In genomic region chr1:165682056-165682853, GRCm38 (mm10) we compare ENCODE assay signal across 12 mouse cellular contexts. TPM values are rescaled to one million over a fixed set of nuclear protein-coding genes. Genes with fewer than 3 reads are reported as not detected.
A peak's percentile ranks its signal among the peaks of the same experiment; 100 is the strongest.
DNase-seq lines count a peak whose midpoint lies in the region; ATAC-seq and TF ChIP-seq lines count a peak whose summit lies in the region.
"Had no signal": no experiment of that assay in that cellular context is flagged by ENCODE, and none has a peak within 500 bp of the region (broad histone marks: within the 10 kb centered on the region; RNA-seq: fewer than 3 reads in every experiment).

No protein-coding gene starts in this region.

- 59% methylated on average over 18 of the region's 18 CpGs for WGBS in lung, embryonic 16.5 days
- 37% methylated on average over 18 of the region's 18 CpGs for WGBS in lung, adult 2 months
- 37% methylated on average over 17 of the region's 18 CpGs for WGBS in macrophage (ENCODE audit: missing documents)
- WGBS in intestine, embryonic 16.5 days = 69% methylated on average over 18 of the region's 18 CpGs

- no peak overlapping the region for H3K9ac ChIP-seq in lung, embryonic 16.5 days (ENCODE audit: low read length)
- no peak overlapping the region for H3K9ac ChIP-seq in intestine, embryonic 16.5 days (ENCODE audit: low read depth, low read length)
- H3K9ac ChIP-seq: neural tube, embryonic 12.5 days had no signal

- no peak for TF ChIP-seq CTCF in lung, adult 2 months (IDR thresholded peaks at IDR 0.05; ENCODE audit: insufficient read depth, low read length)

- no peaks in the 10 kb centered on the region for H3K36me3 ChIP-seq in lung, embryonic 16.5 days (ENCODE audit: control insufficient read depth, insufficient read depth, low read length)
- no peaks in the 10 kb centered on the region for H3K36me3 ChIP-seq in macrophage (ENCODE audit: inconsistent target)
- no peaks in the 10 kb centered on the region for H3K36me3 ChIP-seq in intestine, embryonic 16.5 days (ENCODE audit: control insufficient read depth, insufficient read depth, low read length)
- H3K36me3 ChIP-seq: neural tube, embryonic 12.5 days had no signal

- TF ChIP-seq POLR2A in lung, adult 2 months (IDR thresholded peaks at IDR 0.05; ENCODE audit: borderline replicate concordance, extremely low read depth, low read depth, low read length) = no peak

- no peak overlapping the region for H3K4me2 ChIP-seq in lung, embryonic 16.5 days (ENCODE audit: low read depth, low read length)
- H3K4me2 ChIP-seq in intestine, embryonic 16.5 days (ENCODE audit: low read depth, low read length) = no peak overlapping the region
- H3K4me2 ChIP-seq: midbrain, embryonic 11.5 days; neural tube, embryonic 12.5 days had no signal

- DNase-seq in heart, adult 18-20 months = peak; percentile 51 to 57
- DNase-seq in heart, postnatal 36 days = no peak
- DNase-seq in lung, adult 2 months = no peak
- peak; percentile 60 for DNase-seq in induced T-regulatory cell, adult 2 months (ENCODE audit: low read depth)
- DNase-seq in left cerebral cortex, postnatal 4 days = no peak
- DNase-seq: gastrocnemius, postnatal 10 days had no signal

- no peaks in the 10 kb centered on the region for H3K27me3 ChIP-seq in lung, embryonic 16.5 days (ENCODE audit: control insufficient read depth, insufficient read depth, low read depth, low read length)
- H3K27me3 ChIP-seq in intestine, embryonic 16.5 days (replicated peaks; ENCODE audit: control insufficient read depth, insufficient read depth, low read length) = no peaks in the 10 kb centered on the region
- H3K27me3 ChIP-seq: neural tube, embryonic 12.5 days had no signal

- no peak for ATAC-seq in lung, embryonic 16.5 days (ENCODE audit: low read depth)
- no peak for ATAC-seq in intestine, embryonic 16.5 days
- ATAC-seq: Patski had no signal

- intact Hi-C loops in heart, postnatal 36 days (cut with DNase I) = no loop called here
- intact Hi-C loops in left cerebral cortex, postnatal 4 days (cut with DNase I) = no loop called here

- H3K9me3 ChIP-seq in lung, embryonic 16.5 days (ENCODE audit: control insufficient read depth, low read length) = no peaks in the 10 kb centered on the region
- H3K9me3 ChIP-seq in intestine, embryonic 16.5 days (ENCODE audit: control insufficient read depth, low read length) = no peaks in the 10 kb centered on the region
- H3K9me3 ChIP-seq: neural tube, embryonic 12.5 days had no signal

- H3K4me1 ChIP-seq in lung, embryonic 16.5 days (replicated peaks; ENCODE audit: control insufficient read depth, insufficient read depth, low read length) = peaks cover 25% of the 10 kb centered on the region
- peaks cover 34% of the 10 kb centered on the region for H3K4me1 ChIP-seq in lung, adult 2 months (ENCODE audit: control insufficient read depth, insufficient read depth, low read length)
- peaks cover 9% of the 10 kb centered on the region; the same call in 1 of the 2 replicates for H3K4me1 ChIP-seq in intestine, embryonic 16.5 days (ENCODE audit: control insufficient read depth, insufficient read depth, low read length)
- H3K4me1 ChIP-seq: neural tube, embryonic 12.5 days had no signal

- H3K79me2 ChIP-seq in macrophage (ENCODE audit: inconsistent target) = peaks cover 81% of the 10 kb centered on the region

- no peak overlapping the region for H3K4me3 ChIP-seq in lung, embryonic 16.5 days (ENCODE audit: low read length)
- no peak overlapping the region for H3K4me3 ChIP-seq in lung, adult 2 months (replicated peaks; ENCODE audit: extremely low read depth, low read depth, low read length)
- no peak overlapping the region for H3K4me3 ChIP-seq in macrophage (ENCODE audit: inconsistent target)
- H3K4me3 ChIP-seq in intestine, embryonic 16.5 days (ENCODE audit: low read length) = no peak overlapping the region
- H3K4me3 ChIP-seq: neural tube, embryonic 12.5 days had no signal

- peak overlapping the region; percentile 31; the same call in 1 of the 2 replicates for H3K27ac ChIP-seq in lung, embryonic 16.5 days (ENCODE audit: low read length)
- peak overlapping the region; percentile 76 for H3K27ac ChIP-seq in macrophage
- H3K27ac ChIP-seq in intestine, embryonic 16.5 days (ENCODE audit: low read length) = no peak overlapping the region
- H3K27ac ChIP-seq: neural tube, embryonic 12.5 days had no signal

RNA-seq across cellular contexts. Expression of gene Rcsd1, which starts 27.3 kb away (rescaled TPM):
- 10 to 100 TPM; 66.6 to 67.6 TPM for total RNA-seq in heart, adult 18-20 months (2021)
- 10 to 100 TPM; 74.2 to 80.7 TPM for total RNA-seq in heart, postnatal 36 days (2021)
- 47.8 and 51.5 TPM in 2 replicates for polyA plus RNA-seq in lung, embryonic 16.5 days (2015; fragmentation: Nextera tagmentation; extraction: Ambion mirVana)
- polyA plus RNA-seq in lung, adult 2 months (2012; rRNA removed) = 33.9 and 40.9 TPM in 2 replicates
- total RNA-seq in macrophage (2018; cell fraction: chromatin; rRNA removed) = 100 to 1,000 TPM in 13 of 26 experiments, 10 to 100 TPM in 13; 33.2 to 495 (median 91.1) TPM
- 100 to 1,000 TPM in 2 of 26 experiments, 10 to 100 TPM in 24; 28.4 to 135 (median 32.6) TPM for total RNA-seq in macrophage (2018; cell fraction: cytosol; rRNA removed)
- total RNA-seq in macrophage (2018; cell fraction: nucleus; rRNA removed) = 100 to 1,000 TPM in 13 of 26 experiments, 10 to 100 TPM in 13; 41.9 to 410 (median 106) TPM
- polyA plus RNA-seq in macrophage (2018) = 32.5 to 46.6 TPM (median 34.4 TPM) in 3 replicates
- 28.7 and 32.4 TPM in 2 replicates for polyA plus RNA-seq in intestine, embryonic 16.5 days (2015; fragmentation: Nextera tagmentation; extraction: Ambion mirVana)
- 1 to 10 TPM; 5.3 to 5.4 TPM for total RNA-seq in left cerebral cortex, postnatal 4 days (2021)

RNA-seq across cellular contexts. Expression of gene Mpzl1, which starts 47.9 kb away (rescaled TPM):
- total RNA-seq in heart, adult 18-20 months (2021) = 10 to 100 TPM; 12.8 to 13.2 TPM
- 10 to 100 TPM; 14.4 to 21.4 TPM for total RNA-seq in heart, postnatal 36 days (2021)
- polyA plus RNA-seq in lung, embryonic 16.5 days (2015; fragmentation: Nextera tagmentation; extraction: Ambion mirVana) = 176 and 183 TPM in 2 replicates
- 33.6 and 47.2 TPM in 2 replicates for polyA plus RNA-seq in lung, adult 2 months (2012; rRNA removed)
- 10 to 100 TPM in 3 of 26 experiments, 1 to 10 TPM in 23; 1.9 to 16.5 (median 4.4) TPM for total RNA-seq in macrophage (2018; cell fraction: chromatin; rRNA removed)
- 1 to 10 TPM; 1.4 to 8.4 (median 4.3) TPM for total RNA-seq in macrophage (2018; cell fraction: cytosol; rRNA removed)
- total RNA-seq in macrophage (2018; cell fraction: nucleus; rRNA removed) = 10 to 100 TPM in 5 of 26 experiments, 1 to 10 TPM in 21; 1.9 to 15.8 (median 5.7) TPM
- polyA plus RNA-seq in macrophage (2018) = 7.1 to 11.1 TPM (median 9.0 TPM) in 3 replicates
- polyA plus RNA-seq in intestine, embryonic 16.5 days (2015; fragmentation: Nextera tagmentation; extraction: Ambion mirVana) = 103 and 110 TPM in 2 replicates
- total RNA-seq in left cerebral cortex, postnatal 4 days (2021) = 10 to 100 TPM; 73.1 to 74.3 TPM

Comparison
In these comparisons a context has a peak if more than half of its experiments do, and no peak if none do; other contexts are left out.
1. DNase-seq: peak in heart, adult 18-20 months (2 of 2) and induced T-regulatory cell, adult 2 months (single experiment); none in heart, postnatal 36 days (0 of 2), lung, adult 2 months (single experiment) and left cerebral cortex, postnatal 4 days (single experiment).